Mouse (Mus musculus): ENCODE measurements around the gene St6galnac6. TPM values are rescaled to one million over a fixed set of nuclear protein-coding genes. Genes with fewer than 3 reads are reported as not detected.

St6galnac6 gene
- polyA plus RNA-seq, 1 experiment from 2014 or later, result 8.5 TPM

DNA sequence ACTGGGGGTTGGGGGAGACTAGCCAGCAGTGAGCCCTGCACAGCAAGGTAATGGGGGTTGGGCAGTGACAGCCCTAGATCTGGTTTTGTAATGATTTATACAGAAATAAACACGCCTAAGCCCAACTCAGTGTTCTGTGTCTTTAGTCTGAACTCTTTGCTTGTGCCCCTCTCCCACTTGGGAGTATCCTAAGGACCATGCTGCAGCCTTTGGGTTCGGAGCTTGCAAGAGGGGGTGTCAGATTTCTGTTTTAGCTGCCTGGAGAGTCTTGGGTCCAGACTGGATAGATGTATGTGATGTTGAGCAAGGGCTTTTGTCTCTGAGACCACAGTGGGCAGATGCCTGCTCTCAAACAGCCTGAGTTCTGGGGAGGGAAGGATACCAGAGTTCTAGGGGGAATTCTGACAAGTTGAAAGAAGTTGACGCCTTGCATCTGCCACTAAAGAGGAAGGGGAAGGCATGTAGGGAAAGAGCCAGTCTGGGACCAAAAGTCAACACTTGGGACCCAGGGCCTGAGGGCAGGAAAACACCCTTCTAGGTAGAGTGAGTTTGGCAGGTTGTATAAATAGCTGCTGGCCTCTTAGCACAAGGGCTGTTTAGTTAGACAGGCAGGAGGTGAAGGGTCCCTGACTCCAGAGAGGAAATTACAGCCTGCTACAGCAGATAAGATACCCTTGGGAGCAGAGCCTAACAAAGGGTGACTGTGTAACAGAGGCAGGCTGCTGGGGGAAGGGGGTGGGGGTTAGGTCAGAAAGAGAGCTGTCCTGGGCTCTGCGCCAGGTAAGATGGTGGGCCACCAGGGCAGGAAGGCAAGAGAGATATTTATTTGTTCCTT is 21.4 kb downstream of the St6galnac6 start:
- H3K36me3 ChIP-seq (replicated peaks; ENCODE audit: control insufficient read depth, insufficient read depth), result no peaks in the 10 kb centered on the region
- no peaks in the 10 kb centered on the region for H3K27me3 ChIP-seq (ENCODE audit: control insufficient read depth, insufficient read depth, low read length)
- H3K4me1 ChIP-seq (replicated peaks; ENCODE audit: control insufficient read depth, insufficient read depth, low read length), result peaks cover 34% of the 10 kb centered on the region
- H3K9me3 ChIP-seq (ENCODE audit: control insufficient read depth, low read length), result no peaks in the 10 kb centered on the region
- 52% methylated on average over 4 of the region's 4 CpGs for WGBS
- DNase-seq (ENCODE audit: low spot score), result no peak
- no peak overlapping the region for H3K4me3 ChIP-seq (replicated peaks; ENCODE audit: low read length)
- H3K4me2 ChIP-seq (replicated peaks), result no peak overlapping the region
- peak; percentile 41; the same call in 1 of the 2 replicates for ATAC-seq (ENCODE audit: low FRiP score)
- H3K27ac ChIP-seq, result peak overlapping the region; percentile 39; the same call in 1 of the 2 replicates
- H3K9ac ChIP-seq, result no peak overlapping the region

DNA sequence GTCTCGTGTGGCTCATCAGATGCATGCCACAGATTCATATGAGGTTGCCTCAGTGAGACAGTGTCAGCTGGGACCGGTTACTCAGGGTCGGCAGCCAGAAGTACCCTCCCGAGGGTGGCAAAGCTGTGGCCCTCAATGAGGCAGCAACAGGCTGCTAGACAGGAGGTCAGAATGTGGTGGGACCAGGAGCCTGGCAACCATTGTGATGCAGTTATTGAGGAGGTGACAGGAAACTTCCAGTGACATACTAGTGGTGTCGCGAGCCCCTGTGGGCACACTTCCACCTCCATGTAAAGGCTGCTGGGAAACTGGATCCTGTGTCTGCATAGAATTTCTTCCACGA is 22.0 kb downstream of the St6galnac6 start, which contains the start of gene Ak1:
Ak1 (plus strand) TSS at position 242 of the 343 bp plus-strand sequence.
- Histone ChIP-seq H3K27ac (peak within 1 kb of the TSS; percentile 39; the same call in 1 of the 2 replicates), H3K9me3 (ENCODE audit: control insufficient read depth, low read length) (no peaks in the 10 kb centered on the region), H3K4me3 (replicated peaks; ENCODE audit: low read length) (no peak within 1 kb of the TSS), H3K4me2 (replicated peaks) (no peak within 1 kb of the TSS), H3K27me3 (ENCODE audit: control insufficient read depth, insufficient read depth, low read length) (no peaks in the 10 kb centered on the region), H3K9ac (no peak within 1 kb of the TSS), H3K36me3 (replicated peaks; ENCODE audit: control insufficient read depth, insufficient read depth) (no peaks in the 10 kb centered on the region), H3K4me1 (replicated peaks; ENCODE audit: control insufficient read depth, insufficient read depth, low read length) (peaks cover 40% of the 10 kb centered on the region)
- WGBS, result 32% methylated on average over 7 of the region's 7 CpGs
- DNase-seq (ENCODE audit: low spot score) (no peak), ATAC-seq (ENCODE audit: low FRiP score) (peak; percentile 24; the same call in 1 of the 2 replicates)

DNA sequence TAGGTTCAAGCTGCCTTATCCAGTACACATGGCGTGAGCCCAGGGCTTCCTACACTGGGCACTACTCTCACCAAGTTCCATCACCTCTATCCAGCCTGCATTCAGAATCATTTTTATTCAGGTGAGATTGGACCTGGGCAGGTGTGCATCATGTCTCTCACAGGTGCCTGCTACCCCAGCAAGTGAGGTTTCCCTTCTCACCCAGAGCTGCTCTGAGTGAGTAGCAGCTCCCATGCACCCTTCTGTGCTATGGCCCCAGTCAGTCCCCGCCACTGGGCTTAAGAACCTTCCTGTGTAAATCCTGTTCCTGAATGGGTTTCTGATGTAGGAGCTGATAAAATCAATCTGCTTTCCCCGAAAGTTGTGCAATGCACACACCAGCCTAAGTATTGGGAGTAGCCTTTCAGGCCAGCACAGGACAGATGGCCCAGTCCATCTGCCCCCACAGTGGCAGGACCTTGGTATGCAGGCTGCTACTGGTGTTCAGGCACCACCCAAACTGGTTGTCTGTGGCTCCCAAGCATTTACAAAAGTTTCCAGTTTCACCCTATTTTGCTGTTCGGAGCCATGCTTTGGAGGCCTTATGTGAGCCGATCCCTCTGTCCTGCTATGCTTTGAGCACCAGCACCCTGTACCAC is 24.7 kb downstream of the St6galnac6 start:
- 87% methylated on average over 5 of the region's 5 CpGs for WGBS
- no peaks in the 10 kb centered on the region for H3K27me3 ChIP-seq (ENCODE audit: control insufficient read depth, insufficient read depth, low read length)

DNA sequence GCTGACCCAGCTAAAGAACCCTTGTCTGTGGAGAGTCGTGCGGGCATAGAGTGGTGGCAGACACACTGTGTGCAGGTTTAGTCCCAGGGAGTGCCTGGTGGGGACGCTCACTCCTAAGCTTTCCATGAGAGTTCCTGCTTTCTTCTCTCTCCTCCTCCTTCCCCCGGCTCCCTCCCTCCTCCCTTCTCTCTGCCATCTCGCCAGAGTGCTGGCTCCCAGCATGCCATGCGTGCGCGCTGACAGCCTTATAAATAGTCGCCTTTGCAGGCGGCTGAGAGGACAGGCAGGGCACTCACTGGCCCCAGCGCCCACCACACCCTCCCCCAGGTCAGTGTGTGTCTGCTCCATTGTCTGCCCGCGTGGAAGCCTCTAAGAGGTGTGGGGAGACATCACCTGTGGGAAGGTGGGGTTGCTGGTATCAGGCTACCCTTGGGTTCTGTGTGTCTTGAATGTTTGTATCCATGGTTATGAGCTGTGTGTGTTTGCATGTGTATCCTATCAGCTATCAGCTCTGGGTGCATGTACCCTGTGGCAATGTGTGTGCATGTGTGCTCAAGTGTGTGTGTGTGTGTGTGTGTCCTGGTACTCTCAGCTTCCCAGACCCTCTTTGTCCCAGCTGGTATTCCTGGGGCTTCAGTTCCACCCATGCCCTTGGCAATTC is 25.8 kb downstream of the St6galnac6 start:
- H3K4me2 ChIP-seq (replicated peaks), result peak overlapping the region; percentile 52
- H3K27ac ChIP-seq, result peak overlapping the region; percentile 86
- DNase-seq (ENCODE audit: low spot score) (peak; percentile 84), ATAC-seq (ENCODE audit: low FRiP score) (peak; percentile 64; the same call in 1 of the 2 replicates)
- peak overlapping the region; percentile 62 for H3K9ac ChIP-seq
- WGBS, result 2% methylated on average over 13 of the region's 13 CpGs
- H3K27me3 ChIP-seq (ENCODE audit: control insufficient read depth, insufficient read depth, low read length), result no peaks in the 10 kb centered on the region
- H3K36me3 ChIP-seq (replicated peaks; ENCODE audit: control insufficient read depth, insufficient read depth), result no peaks in the 10 kb centered on the region
- peaks cover 44% of the 10 kb centered on the region for H3K4me1 ChIP-seq (replicated peaks; ENCODE audit: control insufficient read depth, insufficient read depth, low read length)
- H3K4me3 ChIP-seq (replicated peaks; ENCODE audit: low read length), result peak overlapping the region; percentile 28
- H3K9me3 ChIP-seq (ENCODE audit: control insufficient read depth, low read length), result no peaks in the 10 kb centered on the region

More for the DNA sequence above, 24.7 kb downstream of the St6galnac6 start:
- DNase-seq (ENCODE audit: low spot score) (no peak), ATAC-seq (ENCODE audit: low FRiP score) (no peak)
- H3K27ac ChIP-seq, result no peak overlapping the region
- no peak overlapping the region for H3K9ac ChIP-seq
- no peaks in the 10 kb centered on the region for H3K36me3 ChIP-seq (replicated peaks; ENCODE audit: control insufficient read depth, insufficient read depth)
- peaks cover 49% of the 10 kb centered on the region for H3K4me1 ChIP-seq (replicated peaks; ENCODE audit: control insufficient read depth, insufficient read depth, low read length)
- H3K4me2 ChIP-seq (replicated peaks), result no peak overlapping the region
- H3K4me3 ChIP-seq (replicated peaks; ENCODE audit: low read length), result no peak overlapping the region
- no peaks in the 10 kb centered on the region for H3K9me3 ChIP-seq (ENCODE audit: control insufficient read depth, low read length)

DNA sequence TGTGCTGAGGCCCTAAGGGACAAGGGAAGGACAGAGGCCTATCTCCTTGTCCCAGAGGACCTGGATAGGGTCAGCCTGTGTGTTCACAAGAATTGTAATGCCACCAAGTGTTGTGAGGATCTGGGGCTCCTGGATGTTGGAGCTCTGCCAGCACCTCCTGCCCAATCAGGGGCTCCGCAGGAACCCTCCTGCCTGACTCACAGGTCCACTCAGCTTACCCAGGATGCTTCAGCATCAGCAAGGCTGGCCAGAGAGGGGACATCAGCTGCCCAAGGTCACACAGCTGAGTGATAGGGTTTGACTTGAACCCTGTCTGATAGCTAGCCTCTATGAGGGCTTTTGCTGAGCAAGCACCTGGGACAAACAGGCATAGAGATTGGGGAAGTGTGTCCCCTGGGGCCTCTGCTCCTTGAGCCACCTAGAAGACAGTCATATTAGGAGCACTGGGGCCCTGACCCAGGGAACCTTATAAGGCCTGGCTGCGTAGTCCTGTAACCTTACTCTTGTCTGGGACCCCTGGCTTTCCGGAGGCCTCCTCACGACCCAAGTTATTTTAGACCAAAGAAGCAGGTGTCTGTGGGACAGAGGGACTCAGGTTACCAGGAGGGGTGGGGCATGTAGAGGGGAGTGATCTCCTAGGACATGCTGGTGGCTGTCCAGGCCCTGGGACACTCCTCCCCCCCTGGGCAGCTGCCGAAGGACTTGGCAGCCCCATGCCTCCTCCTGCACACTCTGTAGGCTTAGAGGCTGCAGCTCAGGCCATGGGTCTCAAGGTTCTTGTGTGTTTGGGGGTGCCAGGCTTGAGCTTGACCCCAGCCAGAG is 26.6 kb downstream of the St6galnac6 start:
- 68% methylated on average over 5 of the region's 5 CpGs for WGBS
- Histone ChIP-seq H3K4me2 (replicated peaks) (peak overlapping the region; percentile 52), H3K27ac (peak overlapping the region; percentile 86), H3K4me1 (replicated peaks; ENCODE audit: control insufficient read depth, insufficient read depth, low read length) (peaks cover 37% of the 10 kb centered on the region), H3K27me3 (ENCODE audit: control insufficient read depth, insufficient read depth, low read length) (no peaks in the 10 kb centered on the region), H3K36me3 (replicated peaks; ENCODE audit: control insufficient read depth, insufficient read depth) (0 out of 2 replicates have a peak, but pooled peaks cover 2% of the 10 kb centered on the region), H3K4me3 (replicated peaks; ENCODE audit: low read length) (peak overlapping the region; percentile 28), H3K9me3 (ENCODE audit: control insufficient read depth, low read length) (no peaks in the 10 kb centered on the region), H3K9ac (peak overlapping the region; percentile 62)
- DNase-seq (ENCODE audit: low spot score), result no peak
- no peak; the same call in 1 of the 2 replicates for ATAC-seq (ENCODE audit: low FRiP score)

DNA sequence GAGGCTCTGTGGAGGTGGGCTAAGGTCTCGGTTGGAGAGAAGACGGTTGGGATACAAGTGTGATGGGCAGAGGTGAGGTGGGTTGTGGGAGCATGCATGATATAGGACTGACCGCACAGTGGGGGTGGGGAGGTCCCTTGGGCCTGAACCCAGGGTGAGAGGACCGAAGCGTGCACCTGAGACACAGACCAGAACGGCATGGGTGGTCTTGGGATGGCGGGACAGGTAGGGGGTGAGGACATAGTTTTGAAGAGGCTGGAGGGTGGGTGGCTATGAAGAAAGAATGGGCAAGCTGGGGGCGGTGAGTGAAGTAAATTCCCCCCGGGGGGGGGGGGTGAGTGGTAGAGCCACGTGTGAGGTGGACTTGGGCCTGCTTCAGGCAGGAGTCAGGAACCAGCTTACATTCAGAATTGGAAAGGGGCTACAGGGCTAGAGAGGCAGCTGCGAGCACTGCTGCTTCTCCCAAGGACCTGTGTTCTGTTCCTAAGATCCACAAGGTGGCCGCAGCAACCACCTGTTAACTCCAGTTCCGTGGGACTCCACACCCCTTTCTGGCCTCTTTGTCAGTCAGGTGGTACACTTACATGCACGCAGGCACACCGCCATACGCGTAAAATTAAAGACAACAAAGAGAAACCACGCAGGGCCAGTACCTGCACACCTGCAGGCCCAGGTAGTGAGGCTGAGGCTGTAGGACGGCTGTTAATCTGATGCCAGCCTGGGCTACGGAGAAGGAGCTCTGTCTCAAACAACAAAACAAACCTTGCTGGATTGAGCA is 27.9 kb downstream of the St6galnac6 start:
- Histone ChIP-seq H3K27ac (no peak overlapping the region), H3K9me3 (ENCODE audit: control insufficient read depth, low read length) (no peaks in the 10 kb centered on the region), H3K4me2 (replicated peaks) (no peak overlapping the region), H3K36me3 (replicated peaks; ENCODE audit: control insufficient read depth, insufficient read depth) (0 out of 2 replicates have a peak, but pooled peaks cover 3% of the 10 kb centered on the region), H3K9ac (no peak overlapping the region), H3K4me1 (replicated peaks; ENCODE audit: control insufficient read depth, insufficient read depth, low read length) (peaks cover 36% of the 10 kb centered on the region), H3K4me3 (replicated peaks; ENCODE audit: low read length) (no peak overlapping the region), H3K27me3 (ENCODE audit: control insufficient read depth, insufficient read depth, low read length) (no peaks in the 10 kb centered on the region)
- no peak for ATAC-seq (ENCODE audit: low FRiP score)
- DNase-seq (ENCODE audit: low spot score), result no peak
- 73% methylated on average over 20 of the region's 20 CpGs for WGBS

DNA sequence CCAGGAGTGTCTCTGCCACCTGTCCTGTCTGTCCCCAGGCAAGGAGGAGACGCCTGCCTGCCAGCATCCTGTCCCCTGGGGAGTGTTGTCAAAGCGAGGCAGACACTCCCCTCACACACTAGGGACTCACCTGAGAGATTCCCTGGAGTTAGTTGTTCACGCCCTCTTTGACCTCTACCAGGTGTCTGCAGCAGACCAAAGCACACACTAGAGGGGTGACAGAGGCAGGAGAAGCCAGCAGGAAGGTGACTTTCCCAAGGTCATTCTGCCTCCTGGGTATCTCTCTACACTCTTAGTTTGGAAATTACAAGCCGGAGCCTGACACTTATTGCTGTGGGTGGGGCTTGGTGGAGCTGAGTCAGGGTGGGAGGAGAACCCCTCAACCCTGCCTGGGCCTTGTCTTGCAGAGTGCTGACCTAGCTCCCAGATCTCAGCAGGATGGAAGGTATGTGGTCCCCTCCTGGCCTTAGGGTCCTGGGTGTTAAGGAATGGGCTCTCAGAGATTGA is 28.6 kb downstream of the St6galnac6 start:
- Histone ChIP-seq H3K4me3 (replicated peaks; ENCODE audit: low read length) (no peak overlapping the region), H3K4me1 (replicated peaks; ENCODE audit: control insufficient read depth, insufficient read depth, low read length) (peaks cover 36% of the 10 kb centered on the region), H3K27ac (no peak overlapping the region), H3K36me3 (replicated peaks; ENCODE audit: control insufficient read depth, insufficient read depth) (0 out of 2 replicates have a peak, but pooled peaks cover 3% of the 10 kb centered on the region), H3K9me3 (ENCODE audit: control insufficient read depth, low read length) (no peaks in the 10 kb centered on the region), H3K4me2 (replicated peaks) (no peak overlapping the region), H3K9ac (no peak overlapping the region; the same call in 1 of the 2 replicates), H3K27me3 (ENCODE audit: control insufficient read depth, insufficient read depth, low read length) (no peaks in the 10 kb centered on the region)
- ATAC-seq (ENCODE audit: low FRiP score) (no peak), DNase-seq (ENCODE audit: low spot score) (no peak)
- 55% methylated on average over 4 of the region's 4 CpGs for WGBS

DNA sequence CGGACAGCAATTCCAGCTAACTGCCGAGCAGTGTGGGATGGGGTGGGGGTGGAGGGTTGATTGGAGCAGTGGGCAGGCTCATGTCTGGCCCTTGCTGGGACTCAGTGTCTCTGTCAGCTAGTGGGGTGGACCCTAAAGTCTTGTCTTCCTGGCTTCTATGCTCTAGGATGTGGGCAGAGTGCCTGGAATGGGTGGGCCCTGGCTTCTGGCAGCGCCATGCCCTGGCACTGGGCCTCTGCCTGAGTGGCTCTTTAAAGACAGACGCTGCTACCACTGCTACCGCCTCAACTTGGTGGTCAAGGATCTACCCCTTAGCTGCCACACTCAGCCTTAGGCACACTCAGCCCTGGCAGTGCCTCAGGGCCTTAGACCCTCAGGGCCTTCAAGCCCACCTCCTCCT is 29.2 kb downstream of the St6galnac6 start:
- H3K4me3 ChIP-seq (replicated peaks; ENCODE audit: low read length), result no peak overlapping the region
- H3K4me2 ChIP-seq (replicated peaks), result peak overlapping the region; percentile 24
- no peaks in the 10 kb centered on the region for H3K9me3 ChIP-seq (ENCODE audit: control insufficient read depth, low read length)
- H3K27me3 ChIP-seq (ENCODE audit: control insufficient read depth, insufficient read depth, low read length), result no peaks in the 10 kb centered on the region
- no peak for DNase-seq (ENCODE audit: low spot score)
- H3K36me3 ChIP-seq (replicated peaks; ENCODE audit: control insufficient read depth, insufficient read depth), result peaks cover 3% of the 10 kb centered on the region; the same call in 1 of the 2 replicates
- 0 out of 2 replicates have a peak overlapping the region, but pooled peaks have one; percentile 33 for H3K9ac ChIP-seq
- 31% methylated on average over 5 of the region's 5 CpGs for WGBS
- peak; percentile 41 for ATAC-seq (ENCODE audit: low FRiP score)
- 0 out of 2 replicates have a peak overlapping the region, but pooled peaks have one; percentile 32 for H3K27ac ChIP-seq
- peaks cover 36% of the 10 kb centered on the region for H3K4me1 ChIP-seq (replicated peaks; ENCODE audit: control insufficient read depth, insufficient read depth, low read length)

Data from hindbrain, embryonic 14.5 days (tissue).